Mouse (Mus musculus) liver, postnatal 0 days (tissue): ENCODE results near the gene Invs. TPM values are rescaled to one million over a fixed set of nuclear protein-coding genes. Genes with fewer than 3 reads are reported as not detected.
A peak's percentile ranks its signal among the peaks of the same experiment; 100 is the strongest.

ENCODE experiments used
- ATAC-seq: fragments of 200-750 bp; cut with Nextera tagmentation; 2 replicates; pipeline ENCODE4 v1.8.0; 2017; ENCODE audit warnings: mild to moderate bottlenecking, moderate library complexity
- DNase-seq: peaks from one replicate; pipeline ENCODE4 v3.0.0-alpha.2; 2016
- H3K27ac ChIP-seq: fragments of 300-500 bp; sonication (generic); 2 replicates; pipeline ENCODE4 v1.5.1; 2014; ENCODE audit warnings: antibody characterized with exemption, moderate library complexity, mild to moderate bottlenecking, low read depth
- H3K27me3 ChIP-seq: fragments of 300-500 bp; sonication (generic); 2 replicates; pipeline ENCODE4 v1.6.1; 2014; ENCODE audit warnings: low read length, control low read depth, mixed read lengths; ENCODE audit not compliant: insufficient read depth
- H3K36me3 ChIP-seq: fragments of 300-500 bp; sonication (generic); replicated peaks from 2 replicates; pipeline ENCODE4 v1.6.1; 2014; ENCODE audit warnings: mild to moderate bottlenecking, control low read depth, low read length, moderate library complexity, mixed read lengths; ENCODE audit not compliant: insufficient read depth
- H3K4me1 ChIP-seq: fragments of 300-500 bp; sonication (generic); 2 replicates; pipeline ENCODE4 v1.6.1; 2014; ENCODE audit warnings: antibody characterized with exemption, mild to moderate bottlenecking, control low read depth; ENCODE audit not compliant: insufficient read depth
- H3K4me2 ChIP-seq: fragments of 300-500 bp; sonication (generic); 2 replicates; pipeline ENCODE4 v1.6.1; 2014; ENCODE audit warnings: low read depth, mild to moderate bottlenecking, low read length, moderate library complexity, mixed read lengths
- H3K4me3 ChIP-seq: fragments of 300-500 bp; sonication (generic); 2 replicates; pipeline ENCODE4 v1.5.1; 2014; ENCODE audit warnings: low read depth, low read length
- H3K9ac ChIP-seq: fragments of 300-500 bp; sonication (generic); replicated peaks from 2 replicates; pipeline ENCODE4 v1.6.1; 2014; ENCODE audit warnings: mild to moderate bottlenecking, moderate library complexity
- H3K9me3 ChIP-seq: fragments of 300-500 bp; sonication (generic); 2 replicates; pipeline ENCODE4 v1.6.1; 2016; ENCODE audit warnings: mild to moderate bottlenecking, control low read depth, low read length, mixed read lengths
- CTCF ChIP-seq: sonication (generic); IDR thresholded peaks from 2 replicates; pipeline ENCODE4 v1.5.1; 2016; ENCODE audit warnings: antibody characterized with exemption, low read depth
- EP300 ChIP-seq: IDR thresholded peaks from 2 replicates; pipeline ENCODE4 v1.6.1; 2016; ENCODE audit warnings: antibody characterized with exemption, low read depth, mild to moderate bottlenecking
- WGBS: fragments of 180-500 bp; shearing (Covaris S2); extraction: QIAGEN DNeasy Blood & Tissue Kit; methylation state at CpG from one replicate; pipeline ENCODE4 v1.1.7; 2014; ENCODE audit not compliant: insufficient replicate concordance; 5-methylcytosine and 5-hydroxymethylcytosine counted together
- polyA plus RNA-seq: library from polyadenylated mRNA; unstranded; fragments of >200 nt; fragmentation: Nextera tagmentation; extraction: Ambion mirVana; gene quantifications from 2 replicates; pipeline ENCODE4 v1.2.1, GENCODE M21; 2015

Gene Invs
- polyA plus RNA-seq: 1.2 and 1.3 TPM in 2 replicates

GRCm38 (mm10) chr4:48279498-48280134 lies at the start of gene Invs, which contains the start of gene Erp44:
Invs (plus strand) TSS chr4:48279760.
Erp44 (minus strand) TSS chr4:48279558.
- Histone ChIP-seq H3K4me3 (peak within 1 kb of the TSS; percentile 85), H3K27me3 (no peaks in the 10 kb centered on the region)
- peak; percentile 99 for ATAC-seq

DNA sequence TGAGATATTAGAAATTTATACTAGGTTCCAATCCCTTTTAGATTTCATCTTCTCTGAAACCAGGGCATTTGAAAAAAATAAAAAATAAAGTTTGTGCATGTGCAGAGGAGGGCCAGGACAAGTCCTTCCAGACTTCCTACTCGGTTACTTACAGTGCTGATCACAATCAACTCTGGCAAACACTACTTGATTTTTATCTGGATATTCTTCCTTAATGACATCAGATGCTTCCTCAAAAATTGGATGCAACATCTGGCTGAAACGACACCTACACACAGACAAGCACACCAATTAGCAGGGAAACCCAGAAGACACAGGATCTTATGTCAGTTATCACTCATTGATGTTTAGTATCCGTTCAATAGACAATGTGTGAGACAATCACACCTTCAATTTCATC lies 42.8 kb upstream of the Invs start:
- Histone ChIP-seq H3K36me3 (peaks cover 9% of the 10 kb centered on the region), H3K27me3 (no peaks in the 10 kb centered on the region), H3K4me1 (no peaks in the 10 kb centered on the region), H3K27ac (no peak overlapping the region), H3K4me3 (no peak overlapping the region), H3K9me3 (no peaks in the 10 kb centered on the region), H3K4me2 (no peak overlapping the region), H3K9ac (no peak overlapping the region)
- no peak for TF ChIP-seq CTCF
- TF ChIP-seq EP300: no peak
- WGBS: 71% methylated on average over 3 of the region's 3 CpGs
- ATAC-seq (no peak), DNase-seq (no peak)

More at GRCm38 (mm10) chr4:48279498-48280134, at the start of gene Invs, which contains the start of gene Erp44:
- Histone ChIP-seq H3K4me2 (peak within 1 kb of the TSS; percentile 76), H3K36me3 (no peaks in the 10 kb centered on the region), H3K9ac (peak within 1 kb of the TSS; percentile 89), H3K27ac (peak within 1 kb of the TSS; percentile 84), H3K9me3 (no peaks in the 10 kb centered on the region), H3K4me1 (peaks cover 14% of the 10 kb centered on the region)
- under 1% methylated on average over 37 of the region's 41 CpGs for WGBS
- no peak for TF ChIP-seq CTCF
- TF ChIP-seq EP300: no peak
- DNase-seq: peak; percentile 93

GRCm38 (mm10) chr4:48239046-48239445 lies 40.5 kb upstream of the Invs start:
- DNase-seq: no peak

GRCm38 (mm10) chr4:48242482-48242881 lies 37.1 kb upstream of the Invs start:
- ATAC-seq (no peak), DNase-seq (no peak)
- Histone ChIP-seq H3K4me3 (no peak overlapping the region), H3K4me2 (no peak overlapping the region), H3K27ac (no peak overlapping the region), H3K27me3 (no peaks in the 10 kb centered on the region), H3K9ac (no peak overlapping the region), H3K4me1 (peaks cover 5% of the 10 kb centered on the region), H3K9me3 (no peaks in the 10 kb centered on the region), H3K36me3 (no peaks in the 10 kb centered on the region)
- 85% methylated on average over 4 of the region's 4 CpGs for WGBS
- TF ChIP-seq EP300 (no peak), CTCF (no peak)

More at GRCm38 (mm10) chr4:48239046-48239445, 40.5 kb upstream of the Invs start:
- WGBS: 67% methylated on average over 4 of the region's 4 CpGs
- Histone ChIP-seq H3K4me3 (no peak overlapping the region), H3K36me3 (peaks cover 9% of the 10 kb centered on the region), H3K9ac (no peak overlapping the region), H3K4me1 (no peaks in the 10 kb centered on the region; the same call in 1 of the 2 replicates), H3K9me3 (no peaks in the 10 kb centered on the region), H3K4me2 (no peak overlapping the region), H3K27ac (no peak overlapping the region), H3K27me3 (no peaks in the 10 kb centered on the region)
- TF ChIP-seq CTCF (no peak), EP300 (no peak)
- ATAC-seq: no peak

- no peak overlapping the region for H3K27ac ChIP-seq
- no peak overlapping the region for H3K9ac ChIP-seq
- no peak for TF ChIP-seq CTCF
- no peak for TF ChIP-seq EP300
- no peak for DNase-seq
- 74% methylated on average over 1 of the region's 1 CpGs for WGBS
- H3K9me3 ChIP-seq: no peaks in the 10 kb centered on the region
- H3K27me3 ChIP-seq: no peaks in the 10 kb centered on the region
- H3K4me3 ChIP-seq: no peak overlapping the region
- H3K4me1 ChIP-seq: peaks cover 5% of the 10 kb centered on the region
- H3K4me2 ChIP-seq: no peak overlapping the region
- ATAC-seq: no peak
- H3K36me3 ChIP-seq: no peaks in the 10 kb centered on the region
Measured at GRCm38 (mm10) chr4:48243737-48244136, 35.8 kb upstream of the Invs start.

DNA sequence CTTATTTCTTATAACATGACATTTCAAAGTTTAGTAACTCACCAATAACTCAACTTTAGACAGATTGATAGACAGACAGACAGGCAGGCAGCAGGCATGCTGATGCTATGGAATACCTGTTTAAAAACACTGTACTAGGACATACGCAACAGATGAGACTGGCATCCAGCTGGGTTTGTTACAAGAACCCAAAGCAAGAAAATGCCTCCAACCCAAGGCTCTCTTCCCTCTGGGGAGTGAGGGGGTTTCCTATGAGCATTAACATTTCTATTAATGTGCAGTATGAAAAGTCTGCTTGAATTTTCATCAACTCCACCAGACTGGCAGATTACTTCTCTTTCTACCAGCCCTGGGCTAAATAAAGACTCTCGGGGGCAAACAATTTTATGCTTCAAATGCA lies 35.3 kb upstream of the Invs start:
- Histone ChIP-seq H3K9me3 (no peaks in the 10 kb centered on the region), H3K4me3 (no peak overlapping the region), H3K36me3 (no peaks in the 10 kb centered on the region), H3K27ac (no peak overlapping the region), H3K4me1 (peaks cover 5% of the 10 kb centered on the region), H3K27me3 (no peaks in the 10 kb centered on the region), H3K4me2 (no peak overlapping the region), H3K9ac (no peak overlapping the region)
- WGBS: 88% methylated on average over 2 of the region's 2 CpGs
- ATAC-seq (no peak), DNase-seq (no peak)
- TF ChIP-seq CTCF: no peak
- no peak for TF ChIP-seq EP300
